Mouse (Mus musculus) heart, embryonic 13.5 days (tissue): ENCODE data around the gene Phf24. TPM values are rescaled to one million over a fixed set of nuclear protein-coding genes. Genes with fewer than 3 reads are reported as not detected.
A peak's percentile ranks its signal among the peaks of the same experiment; 100 is the strongest.

Experiments used
- ATAC-seq: fragments of 200-750 bp; cut with Nextera tagmentation; 2 replicates; pipeline ENCODE4 v1.8.0; 2017; ENCODE audit warnings: moderate TSS enrichment; ENCODE audit not compliant: insufficient number of reproducible peaks, low FRiP score, low TSS enrichment; ENCODE audit errors: extremely low read depth
- H3K27ac ChIP-seq: fragments of 300-500 bp; sonication (generic); replicated peaks from 2 replicates; pipeline ENCODE4 v1.5.1; 2015; ENCODE audit warnings: moderate library complexity, mild to moderate bottlenecking, inconsistent platforms
- H3K27me3 ChIP-seq: fragments of 300-500 bp; sonication (generic); replicated peaks from 2 replicates; pipeline ENCODE4 v1.6.1; 2015; ENCODE audit warnings: mild to moderate bottlenecking, inconsistent platforms
- H3K36me3 ChIP-seq: fragments of 300-500 bp; sonication (generic); 2 replicates; pipeline ENCODE4 v1.6.1; 2015; ENCODE audit warnings: mild to moderate bottlenecking, inconsistent platforms
- H3K4me1 ChIP-seq: fragments of 300-500 bp; sonication (generic); 2 replicates; pipeline ENCODE4 v1.6.1; 2015; ENCODE audit warnings: inconsistent platforms
- H3K4me2 ChIP-seq: fragments of 300-500 bp; sonication (generic); 2 replicates; pipeline ENCODE4 v1.6.1; 2015; ENCODE audit warnings: inconsistent platforms, mild to moderate bottlenecking, moderate library complexity
- H3K4me3 ChIP-seq: fragments of 300-500 bp; sonication (generic); 2 replicates; pipeline ENCODE4 v1.5.1; 2015; ENCODE audit warnings: moderate library complexity, mild to moderate bottlenecking, inconsistent platforms
- H3K9ac ChIP-seq: fragments of 300-500 bp; sonication (generic); 2 replicates; pipeline ENCODE4 v1.6.1; 2015; ENCODE audit warnings: inconsistent platforms, mild to moderate bottlenecking, moderate library complexity
- H3K9me3 ChIP-seq: fragments of 300-500 bp; sonication (generic); 2 replicates; pipeline ENCODE4 v1.6.1; 2016; ENCODE audit warnings: inconsistent platforms
- WGBS: fragments of 180-500 bp; shearing (Covaris S2); methylation state at CpG from one replicate; pipeline ENCODE4 v1.1.7; 2015; ENCODE audit warnings: mixed read lengths; 5-methylcytosine and 5-hydroxymethylcytosine counted together
- polyA plus RNA-seq: library from polyadenylated mRNA; unstranded; fragments of >200 nt; fragmentation: Nextera tagmentation; extraction: Ambion mirVana; gene quantifications from 2 replicates; pipeline ENCODE4 v1.2.1, GENCODE M21; 2015

Phf24 gene
- polyA plus RNA-seq, 1 experiment from 2014 or later, result 3.7 TPM

GRCm38 (mm10) chr4:42880677-42880948 lies 35.8 kb upstream of the Phf24 start:
- Histone ChIP-seq H3K4me3 (0 out of 2 replicates have a peak overlapping the region, but pooled peaks have one; percentile 3), H3K9ac (no peak overlapping the region)

GRCm38 (mm10) chr4:42886926-42887325 lies 29.5 kb upstream of the Phf24 start:
- 79% methylated on average over 6 of the region's 6 CpGs for WGBS
- Histone ChIP-seq H3K4me3 (no peak overlapping the region), H3K9ac (no peak overlapping the region), H3K27ac (no peak overlapping the region), H3K27me3 (no peaks in the 10 kb centered on the region), H3K4me2 (no peak overlapping the region), H3K36me3 (no peaks in the 10 kb centered on the region), H3K9me3 (no peaks in the 10 kb centered on the region), H3K4me1 (no peaks in the 10 kb centered on the region)
- ATAC-seq, result no peak

More at GRCm38 (mm10) chr4:42880677-42880948, 35.8 kb upstream of the Phf24 start:
- no peak for ATAC-seq
- H3K27ac ChIP-seq, result no peak overlapping the region
- peaks cover 7% of the 10 kb centered on the region; the same call in 1 of the 2 replicates for H3K4me1 ChIP-seq
- peak overlapping the region; percentile 18; the same call in 1 of the 2 replicates for H3K4me2 ChIP-seq
- H3K9me3 ChIP-seq, result no peaks in the 10 kb centered on the region
- H3K27me3 ChIP-seq, result peaks cover 6% of the 10 kb centered on the region; the same call in 1 of the 2 replicates
- H3K36me3 ChIP-seq, result no peaks in the 10 kb centered on the region
- 48% methylated on average over 1 of the region's 1 CpGs for WGBS

GRCm38 (mm10) chr4:42888806-42889205 lies 27.7 kb upstream of the Phf24 start:
- H3K4me3 ChIP-seq, result no peak overlapping the region
- H3K27me3 ChIP-seq, result no peaks in the 10 kb centered on the region
- H3K9me3 ChIP-seq, result no peaks in the 10 kb centered on the region
- H3K27ac ChIP-seq, result no peak overlapping the region
- no peak overlapping the region for H3K4me2 ChIP-seq
- no peak for ATAC-seq
- 84% methylated on average over 6 of the region's 6 CpGs for WGBS
- no peaks in the 10 kb centered on the region for H3K36me3 ChIP-seq
- H3K4me1 ChIP-seq, result no peaks in the 10 kb centered on the region
- no peak overlapping the region for H3K9ac ChIP-seq

- ATAC-seq, result no peak
- no peaks in the 10 kb centered on the region for H3K4me1 ChIP-seq
- H3K36me3 ChIP-seq, result no peaks in the 10 kb centered on the region
- no peaks in the 10 kb centered on the region for H3K27me3 ChIP-seq
- no peak overlapping the region for H3K27ac ChIP-seq
- no peak overlapping the region for H3K4me3 ChIP-seq
- H3K9ac ChIP-seq, result no peak overlapping the region
- no peak overlapping the region for H3K4me2 ChIP-seq
- 65% methylated on average over 7 of the region's 7 CpGs for WGBS
- H3K9me3 ChIP-seq, result no peaks in the 10 kb centered on the region
These were observed 25.3 kb upstream of the Phf24 start for GRCm38 (mm10) chr4:42891176-42891575.

GRCm38 (mm10) chr4:42895118-42895517 lies 21.3 kb upstream of the Phf24 start:
- no peak for ATAC-seq
- WGBS, result 78% methylated on average over 7 of the region's 7 CpGs
- Histone ChIP-seq H3K4me2 (no peak overlapping the region), H3K36me3 (no peaks in the 10 kb centered on the region), H3K4me1 (no peaks in the 10 kb centered on the region), H3K27me3 (peaks cover 3% of the 10 kb centered on the region; the same call in 1 of the 2 replicates), H3K27ac (no peak overlapping the region), H3K9ac (no peak overlapping the region), H3K9me3 (no peaks in the 10 kb centered on the region), H3K4me3 (no peak overlapping the region)

GRCm38 (mm10) chr4:42898914-42899313 lies 17.5 kb upstream of the Phf24 start:
- no peak for ATAC-seq
- Histone ChIP-seq H3K4me2 (no peak overlapping the region), H3K4me3 (no peak overlapping the region), H3K27ac (no peak overlapping the region), H3K9me3 (no peaks in the 10 kb centered on the region), H3K9ac (no peak overlapping the region), H3K27me3 (peaks cover 9% of the 10 kb centered on the region; the same call in 1 of the 2 replicates), H3K36me3 (no peaks in the 10 kb centered on the region), H3K4me1 (no peaks in the 10 kb centered on the region)
- 36% methylated on average over 3 of the region's 3 CpGs for WGBS

- no peak for ATAC-seq
- peaks cover 17% of the 10 kb centered on the region; the same call in 1 of the 2 replicates for H3K27me3 ChIP-seq
- no peak overlapping the region for H3K9ac ChIP-seq
- no peak overlapping the region for H3K27ac ChIP-seq
- 53% methylated on average over 5 of the region's 5 CpGs for WGBS
- H3K36me3 ChIP-seq, result no peaks in the 10 kb centered on the region
- no peak overlapping the region for H3K4me3 ChIP-seq
- no peaks in the 10 kb centered on the region for H3K9me3 ChIP-seq
- no peaks in the 10 kb centered on the region for H3K4me1 ChIP-seq
- H3K4me2 ChIP-seq, result no peak overlapping the region
These were observed 15.6 kb upstream of the Phf24 start for GRCm38 (mm10) chr4:42900878-42901277.

- H3K4me1 ChIP-seq, result no peaks in the 10 kb centered on the region
- no peak for ATAC-seq
- no peak overlapping the region for H3K27ac ChIP-seq
- no peaks in the 10 kb centered on the region for H3K9me3 ChIP-seq
- 51% methylated on average over 9 of the region's 9 CpGs for WGBS
- no peak overlapping the region for H3K9ac ChIP-seq
- H3K4me3 ChIP-seq, result no peak overlapping the region
- H3K36me3 ChIP-seq, result no peaks in the 10 kb centered on the region
- H3K4me2 ChIP-seq, result no peak overlapping the region
- peaks cover 17% of the 10 kb centered on the region; the same call in 1 of the 2 replicates for H3K27me3 ChIP-seq
These were observed 14.3 kb upstream of the Phf24 start for GRCm38 (mm10) chr4:42902174-42902573.

- no peaks in the 10 kb centered on the region for H3K36me3 ChIP-seq
- WGBS, result 85% methylated on average over 5 of the region's 5 CpGs
- no peak overlapping the region for H3K27ac ChIP-seq
- no peak overlapping the region for H3K4me3 ChIP-seq
- H3K9ac ChIP-seq, result no peak overlapping the region
- no peaks in the 10 kb centered on the region for H3K9me3 ChIP-seq
- H3K4me1 ChIP-seq, result no peaks in the 10 kb centered on the region
- no peak for ATAC-seq
- no peak overlapping the region for H3K4me2 ChIP-seq
- H3K27me3 ChIP-seq, result peaks cover 17% of the 10 kb centered on the region; the same call in 1 of the 2 replicates
These were observed 13.7 kb upstream of the Phf24 start for GRCm38 (mm10) chr4:42902730-42903129.

GRCm38 (mm10) chr4:42903942-42904341 lies 12.5 kb upstream of the Phf24 start:
- no peak for ATAC-seq
- no peak overlapping the region for H3K27ac ChIP-seq
- H3K4me3 ChIP-seq, result no peak overlapping the region
- peaks cover 17% of the 10 kb centered on the region; the same call in 1 of the 2 replicates for H3K27me3 ChIP-seq
- WGBS, result 68% methylated on average over 1 of the region's 1 CpGs
- H3K4me1 ChIP-seq, result no peaks in the 10 kb centered on the region
- no peaks in the 10 kb centered on the region for H3K36me3 ChIP-seq
- no peak overlapping the region for H3K4me2 ChIP-seq
- H3K9me3 ChIP-seq, result no peaks in the 10 kb centered on the region
- no peak overlapping the region for H3K9ac ChIP-seq

GRCm38 (mm10) chr4:42904523-42904922 lies 11.9 kb upstream of the Phf24 start:
- 89% methylated on average over 3 of the region's 3 CpGs for WGBS
- no peak for ATAC-seq
- H3K9me3 ChIP-seq, result no peaks in the 10 kb centered on the region
- no peaks in the 10 kb centered on the region for H3K4me1 ChIP-seq
- H3K4me3 ChIP-seq, result no peak overlapping the region
- H3K36me3 ChIP-seq, result no peaks in the 10 kb centered on the region
- H3K27ac ChIP-seq, result no peak overlapping the region
- peaks cover 17% of the 10 kb centered on the region; the same call in 1 of the 2 replicates for H3K27me3 ChIP-seq
- H3K4me2 ChIP-seq, result no peak overlapping the region
- no peak overlapping the region for H3K9ac ChIP-seq

GRCm38 (mm10) chr4:42904966-42905365 lies 11.5 kb upstream of the Phf24 start:
- Histone ChIP-seq H3K4me2 (no peak overlapping the region), H3K4me3 (no peak overlapping the region), H3K27ac (no peak overlapping the region), H3K4me1 (no peaks in the 10 kb centered on the region), H3K36me3 (no peaks in the 10 kb centered on the region), H3K27me3 (peaks cover 16% of the 10 kb centered on the region; the same call in 1 of the 2 replicates), H3K9me3 (no peaks in the 10 kb centered on the region), H3K9ac (no peak overlapping the region)
- 77% methylated on average over 6 of the region's 6 CpGs for WGBS
- ATAC-seq, result no peak
